Mouse (Mus musculus): ENCODE measurements around the gene Nsd2. TPM values are rescaled to one million over a fixed set of nuclear protein-coding genes. Genes with fewer than 3 reads are reported as not detected.

The Nsd2 gene
- polyA plus RNA-seq (2015; fragmentation: Nextera tagmentation; extraction: Ambion mirVana), result 35.8 and 37.6 TPM in 2 replicates

DNA sequence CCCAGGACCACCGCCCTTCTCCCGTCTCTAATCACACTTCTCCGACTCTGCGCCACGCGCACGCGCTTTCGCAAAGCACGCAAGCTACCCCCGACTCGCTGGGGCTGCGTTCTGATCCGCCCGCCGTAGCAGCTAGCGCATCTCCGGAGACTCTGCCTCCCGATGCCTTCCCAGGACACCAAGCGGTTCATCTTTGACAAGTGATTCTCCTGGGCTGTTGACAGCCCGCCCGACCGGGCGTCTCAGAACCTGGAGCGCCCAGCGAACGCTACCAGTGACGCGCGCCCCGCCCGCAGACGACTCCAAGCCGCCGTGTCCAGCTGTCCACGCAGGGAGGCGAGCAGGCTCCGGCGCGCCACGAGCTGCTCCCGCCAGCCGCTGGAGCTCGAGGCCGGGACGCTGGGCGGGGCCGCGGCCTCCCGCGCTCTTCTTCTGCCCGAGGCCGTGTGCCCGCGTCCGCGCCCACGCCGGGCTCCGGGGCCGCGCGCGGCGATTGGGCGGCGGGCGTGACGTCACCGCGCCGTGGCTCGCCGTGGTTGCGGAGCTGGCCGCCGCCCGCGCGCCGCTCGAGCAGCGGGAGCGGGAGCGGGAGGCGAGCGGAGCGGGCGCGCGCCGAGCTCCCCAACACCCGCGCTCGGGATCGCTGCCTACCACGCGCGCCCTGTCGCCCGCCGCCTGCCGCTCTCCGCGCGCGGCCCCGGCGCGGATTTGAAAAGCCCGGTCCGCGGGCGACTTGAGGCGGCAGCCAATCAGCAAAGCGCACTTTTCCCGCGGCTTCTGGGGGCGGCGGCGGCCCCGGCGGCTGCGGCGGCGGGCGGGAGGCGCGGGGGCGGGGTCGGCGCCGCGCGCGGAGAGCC, at the start of gene Nsd2:
Gene Nsd2 (plus strand): TSS at position 850 of the 857 bp plus-strand sequence.
- peak; percentile 91 for ATAC-seq (ENCODE audit: insufficient number of reproducible peaks, low FRiP score, low TSS enrichment, low read depth)
- Histone ChIP-seq H3K9ac (peak within 1 kb of the TSS; percentile 94), H3K4me2 (replicated peaks) (peak within 1 kb of the TSS; percentile 81)

DNA sequence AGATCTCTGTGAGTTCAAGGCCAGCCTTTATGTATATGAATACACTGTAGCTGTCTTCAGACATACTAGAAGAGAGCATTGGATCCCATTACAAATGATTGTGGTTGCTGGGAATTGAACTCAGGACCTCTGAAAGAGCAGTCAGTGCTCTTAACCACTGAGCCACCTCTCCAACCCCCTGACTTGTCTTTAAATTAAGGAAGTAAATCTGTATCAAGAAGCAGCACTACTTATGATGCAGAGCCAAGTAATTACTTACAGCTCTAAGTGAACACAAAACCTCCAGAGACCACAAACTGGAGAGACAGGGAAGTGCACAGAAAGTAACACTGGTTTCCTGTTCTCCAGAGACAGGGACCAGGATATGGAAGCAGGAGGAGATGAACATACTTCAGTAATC, 43.3 kb upstream of the Nsd2 start:
- Histone ChIP-seq H3K27me3 (no peaks in the 10 kb centered on the region), H3K9ac (no peak overlapping the region), H3K4me2 (replicated peaks) (no peak overlapping the region), H3K4me1 (peaks cover 9% of the 10 kb centered on the region), H3K27ac (replicated peaks) (no peak overlapping the region), H3K9me3 (replicated peaks) (no peaks in the 10 kb centered on the region), H3K36me3 (peaks cover 34% of the 10 kb centered on the region), H3K4me3 (replicated peaks) (no peak overlapping the region)
- no peak for ATAC-seq (ENCODE audit: insufficient number of reproducible peaks, low FRiP score, low TSS enrichment, low read depth)

More for the DNA sequence above, at the start of gene Nsd2:
- WGBS, result under 1% methylated on average over 111 of the region's 136 CpGs
- Histone ChIP-seq H3K27ac (replicated peaks) (peak within 1 kb of the TSS; percentile 94), H3K4me3 (replicated peaks) (peak within 1 kb of the TSS; percentile 99), H3K27me3 (no peaks in the 10 kb centered on the region), H3K4me1 (peaks cover 24% of the 10 kb centered on the region), H3K36me3 (no peaks in the 10 kb centered on the region), H3K9me3 (replicated peaks) (no peaks in the 10 kb centered on the region)

DNA sequence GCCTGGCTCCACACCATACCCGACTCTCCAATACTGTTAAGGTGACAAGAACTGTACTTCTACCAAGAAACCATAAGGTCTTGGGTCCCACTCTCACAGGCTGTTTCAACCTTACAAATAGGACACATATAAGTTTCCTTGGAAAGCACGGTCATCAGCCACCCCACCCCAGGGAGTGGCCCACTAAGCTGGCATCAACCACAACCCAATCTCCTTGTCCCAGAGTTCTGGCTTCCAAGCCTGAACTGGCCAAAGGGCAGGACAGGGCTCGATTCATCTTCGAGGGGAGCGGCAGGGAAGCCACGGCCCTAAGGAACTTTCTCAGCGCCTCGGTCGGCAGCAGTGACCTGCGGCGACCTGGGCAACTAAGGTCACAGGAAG, 38.6 kb upstream of the Nsd2 start:
- Histone ChIP-seq H3K27ac (replicated peaks) (peak overlapping the region; percentile 79), H3K27me3 (no peaks in the 10 kb centered on the region), H3K4me1 (peaks cover 17% of the 10 kb centered on the region), H3K36me3 (peaks cover 9% of the 10 kb centered on the region), H3K4me3 (replicated peaks) (peak overlapping the region; percentile 70), H3K9ac (peak overlapping the region; percentile 54), H3K4me2 (replicated peaks) (peak overlapping the region; percentile 81), H3K9me3 (replicated peaks) (no peaks in the 10 kb centered on the region)
- WGBS, result 4% methylated on average over 11 of the region's 11 CpGs
- no peak for ATAC-seq (ENCODE audit: insufficient number of reproducible peaks, low FRiP score, low TSS enrichment, low read depth)

DNA sequence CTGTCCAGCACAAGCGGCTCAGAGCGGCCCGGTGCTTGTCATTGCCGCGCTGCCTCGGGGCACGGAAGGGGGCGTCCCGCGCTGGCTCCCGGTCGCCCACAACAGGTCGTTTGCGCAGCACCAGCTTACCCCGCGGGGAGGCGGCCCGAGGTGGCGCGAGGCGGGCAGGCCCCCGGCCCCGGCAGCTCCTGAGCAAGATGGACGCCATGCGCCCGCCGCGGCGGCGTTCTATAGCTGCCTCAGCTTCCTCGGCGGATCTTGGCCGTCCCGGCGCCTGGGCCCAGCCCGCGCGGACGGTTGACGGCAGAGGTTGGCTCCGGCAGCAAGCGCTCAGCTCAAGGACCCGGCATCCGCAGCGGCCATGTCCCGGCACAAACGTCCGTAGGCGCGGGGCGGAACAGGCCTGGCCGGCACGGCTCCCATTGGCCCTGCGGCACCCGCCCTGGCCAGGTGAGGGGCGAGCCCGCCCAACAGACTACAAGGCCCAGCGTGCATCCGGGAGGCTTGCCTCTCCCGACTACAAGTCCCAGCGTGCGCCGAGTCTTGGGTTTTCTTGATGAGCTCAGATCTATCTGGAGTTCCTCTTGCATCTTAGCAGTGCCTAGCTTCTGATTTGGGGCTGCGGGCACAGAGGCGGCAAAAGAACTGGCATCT, 38.1 kb upstream of the Nsd2 start, which contains the start of gene Letm1:
Gene Letm1 (minus strand): TSS at position 473 of the 654 bp plus-strand sequence.
- no peaks in the 10 kb centered on the region for H3K27me3 ChIP-seq
- no peaks in the 10 kb centered on the region for H3K9me3 ChIP-seq (replicated peaks)
- peak; percentile 100 for ATAC-seq (ENCODE audit: insufficient number of reproducible peaks, low FRiP score, low TSS enrichment, low read depth)
- peak within 1 kb of the TSS; percentile 79 for H3K27ac ChIP-seq (replicated peaks)
- H3K36me3 ChIP-seq, result peaks cover 5% of the 10 kb centered on the region
- under 1% methylated on average over 65 of the region's 65 CpGs for WGBS
- peak within 1 kb of the TSS; percentile 54 for H3K9ac ChIP-seq
- H3K4me1 ChIP-seq, result peaks cover 17% of the 10 kb centered on the region
- peak within 1 kb of the TSS; percentile 81 for H3K4me2 ChIP-seq (replicated peaks)
- peak within 1 kb of the TSS; percentile 70 for H3K4me3 ChIP-seq (replicated peaks)

DNA sequence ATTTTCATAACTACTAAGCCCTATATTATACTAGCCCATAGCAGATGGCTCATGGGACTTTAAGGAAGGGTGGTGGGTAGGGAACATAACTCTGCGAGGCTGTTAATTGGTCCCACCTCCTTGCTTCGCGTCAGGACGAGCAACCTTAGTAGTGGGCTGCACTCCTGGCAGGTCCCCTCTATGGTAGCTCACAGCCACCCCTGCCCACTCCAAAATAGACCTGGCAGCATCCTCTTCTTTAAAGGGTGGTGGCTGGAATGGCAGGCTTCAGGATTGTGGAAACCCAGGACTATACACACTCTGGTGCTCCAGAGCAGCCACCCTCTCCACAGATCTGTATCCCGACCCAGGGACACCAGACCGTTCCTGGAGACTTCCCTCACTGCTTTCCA, 37.5 kb upstream of the Nsd2 start:
- 8% methylated on average over 6 of the region's 6 CpGs for WGBS
- ATAC-seq (ENCODE audit: insufficient number of reproducible peaks, low FRiP score, low TSS enrichment, low read depth), result peak; percentile 20; the same call in 1 of the 2 replicates
- Histone ChIP-seq H3K4me1 (peaks cover 17% of the 10 kb centered on the region), H3K9ac (peak overlapping the region; percentile 48), H3K36me3 (peaks cover under 1% of the 10 kb centered on the region; the same call in 1 of the 2 replicates), H3K27me3 (no peaks in the 10 kb centered on the region), H3K9me3 (replicated peaks) (no peaks in the 10 kb centered on the region), H3K4me2 (replicated peaks) (peak overlapping the region; percentile 81), H3K27ac (replicated peaks) (peak overlapping the region; percentile 28; the same call in 1 of the 2 replicates), H3K4me3 (replicated peaks) (peak overlapping the region; percentile 70)

DNA sequence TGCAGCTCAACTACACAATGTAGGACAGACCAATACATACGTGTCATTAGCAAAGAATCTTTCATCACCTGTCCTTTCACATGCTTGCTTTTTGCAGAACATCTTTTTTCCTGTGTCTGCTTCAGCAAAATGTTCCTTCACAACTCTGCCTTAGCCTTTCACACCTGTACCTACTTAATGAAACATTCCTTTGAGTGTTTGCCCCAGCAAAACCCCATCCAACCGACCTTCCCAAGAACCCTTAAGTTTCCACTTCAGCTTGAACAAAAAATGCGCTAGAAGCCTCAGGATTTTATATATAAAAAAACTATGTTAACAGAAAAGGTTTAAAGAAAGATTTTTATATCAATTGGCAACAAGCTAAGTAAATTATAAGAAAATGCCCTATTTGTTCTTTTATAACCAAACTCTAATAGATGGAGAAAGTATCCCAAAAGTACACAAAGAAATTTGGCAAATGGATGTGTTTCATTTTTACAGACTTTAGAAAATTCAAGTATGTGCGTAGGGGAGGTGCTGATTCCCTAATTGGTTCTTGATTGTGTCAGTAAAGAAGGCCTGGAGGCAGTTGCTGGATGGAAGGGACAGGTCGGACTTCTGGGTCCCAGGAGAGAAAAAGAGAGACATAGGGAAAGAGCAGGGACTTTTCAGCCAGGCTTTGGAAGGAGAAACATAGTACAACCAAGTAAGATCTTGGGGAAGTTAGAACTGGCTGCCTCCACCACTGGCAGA, 28.4 kb upstream of the Nsd2 start:
- Histone ChIP-seq H3K9ac (no peak overlapping the region), H3K9me3 (replicated peaks) (no peaks in the 10 kb centered on the region), H3K4me1 (no peaks in the 10 kb centered on the region), H3K27me3 (no peaks in the 10 kb centered on the region), H3K27ac (replicated peaks) (no peak overlapping the region), H3K36me3 (no peaks in the 10 kb centered on the region), H3K4me3 (replicated peaks) (no peak overlapping the region), H3K4me2 (replicated peaks) (no peak overlapping the region)
- ATAC-seq (ENCODE audit: insufficient number of reproducible peaks, low FRiP score, low TSS enrichment, low read depth), result no peak
- WGBS, result 65% methylated on average over 5 of the region's 5 CpGs

DNA sequence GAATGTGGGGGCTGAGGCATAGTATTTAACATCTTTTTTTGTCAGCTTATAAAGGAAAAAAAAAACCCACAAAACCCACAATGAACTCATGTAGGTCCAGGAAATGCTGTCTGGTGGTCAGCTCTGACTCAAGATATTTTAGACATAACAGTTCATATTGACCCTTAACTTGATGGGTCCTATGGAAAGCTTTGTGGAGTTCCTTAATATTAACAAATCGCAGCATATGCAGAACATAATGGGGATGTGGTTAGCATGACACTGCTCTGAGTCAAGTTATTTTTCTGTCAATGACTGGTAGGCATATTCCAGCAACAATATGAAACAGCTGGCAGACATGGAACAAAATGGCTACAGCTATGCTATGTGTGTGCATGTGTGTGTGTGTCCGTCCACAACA, 17.2 kb upstream of the Nsd2 start:
- no peak for ATAC-seq (ENCODE audit: insufficient number of reproducible peaks, low FRiP score, low TSS enrichment, low read depth)
- H3K36me3 ChIP-seq, result no peaks in the 10 kb centered on the region
- WGBS, result 66% methylated on average over 2 of the region's 2 CpGs
- no peak overlapping the region for H3K27ac ChIP-seq (replicated peaks)
- H3K9me3 ChIP-seq (replicated peaks), result peaks cover 6% of the 10 kb centered on the region; the same call in 1 of the 2 replicates
- no peak overlapping the region for H3K4me2 ChIP-seq (replicated peaks)
- H3K4me1 ChIP-seq, result no peaks in the 10 kb centered on the region
- H3K4me3 ChIP-seq (replicated peaks), result no peak overlapping the region
- no peak overlapping the region for H3K9ac ChIP-seq
- no peaks in the 10 kb centered on the region for H3K27me3 ChIP-seq

DNA sequence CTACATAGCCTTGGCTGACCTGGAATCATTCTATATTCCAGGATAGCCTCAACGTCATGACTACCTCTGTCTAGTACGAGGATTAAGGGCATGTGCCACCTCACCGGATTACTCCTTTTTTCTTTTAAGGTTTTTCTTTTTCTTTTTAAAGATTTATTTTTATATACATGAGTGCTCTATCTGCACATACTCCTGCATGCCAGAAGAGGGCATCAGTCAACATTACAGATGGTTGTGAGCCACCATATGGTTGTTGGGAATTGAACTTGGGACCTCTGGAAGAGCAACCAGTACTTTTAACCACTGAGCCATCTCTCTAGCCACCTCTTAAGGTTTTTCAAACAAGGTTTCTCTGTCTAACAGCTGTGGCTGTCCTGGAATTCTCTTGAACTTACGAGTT, 9.0 kb upstream of the Nsd2 start:
- no peak overlapping the region for H3K9ac ChIP-seq
- H3K27ac ChIP-seq (replicated peaks), result no peak overlapping the region
- H3K4me3 ChIP-seq (replicated peaks), result no peak overlapping the region
- WGBS, result 81% methylated on average over 4 of the region's 4 CpGs
- H3K4me1 ChIP-seq, result no peaks in the 10 kb centered on the region
- no peaks in the 10 kb centered on the region for H3K9me3 ChIP-seq (replicated peaks)
- H3K36me3 ChIP-seq, result no peaks in the 10 kb centered on the region
- no peaks in the 10 kb centered on the region for H3K27me3 ChIP-seq
- ATAC-seq (ENCODE audit: insufficient number of reproducible peaks, low FRiP score, low TSS enrichment, low read depth), result no peak
- H3K4me2 ChIP-seq (replicated peaks), result no peak overlapping the region

DNA sequence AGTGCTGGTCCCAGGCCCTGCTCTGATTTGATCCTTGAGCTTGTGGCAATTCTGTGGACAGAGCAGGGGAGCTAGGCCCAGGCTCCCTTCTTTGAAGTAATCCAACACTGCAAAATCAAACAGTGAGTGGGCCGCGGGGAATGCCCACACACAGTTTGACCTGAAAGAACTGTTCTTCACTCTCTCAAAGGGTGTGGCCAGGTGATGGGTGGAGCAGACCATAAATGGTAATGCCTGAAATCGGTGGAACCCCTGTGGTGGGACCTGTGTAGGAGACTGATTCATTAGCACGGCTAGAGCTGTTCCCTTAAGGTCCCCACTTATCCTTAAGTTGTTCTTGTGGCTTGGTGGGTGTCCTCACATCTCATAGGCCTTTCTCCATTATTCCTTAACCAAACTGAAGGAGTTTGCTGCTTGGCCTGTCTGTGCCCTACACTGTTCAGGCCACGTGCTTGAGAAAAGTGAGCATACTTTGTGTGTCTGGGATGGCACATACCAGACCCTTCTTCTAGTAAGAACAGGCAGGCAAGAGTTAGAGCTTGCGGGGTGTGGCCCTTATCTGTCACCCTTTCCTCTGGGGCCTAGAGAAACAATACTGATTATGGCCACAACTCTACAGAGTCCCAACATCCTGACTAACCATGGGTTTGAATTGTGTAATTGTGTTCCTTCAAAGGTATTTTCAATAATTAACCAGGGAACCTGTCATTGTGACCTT, 4.4 kb upstream of the Nsd2 start:
- ATAC-seq (ENCODE audit: insufficient number of reproducible peaks, low FRiP score, low TSS enrichment, low read depth), result no peak
- H3K4me2 ChIP-seq (replicated peaks), result no peak overlapping the region
- peaks cover 12% of the 10 kb centered on the region for H3K4me1 ChIP-seq
- no peak overlapping the region for H3K9ac ChIP-seq
- 73% methylated on average over 6 of the region's 6 CpGs for WGBS
- H3K36me3 ChIP-seq, result no peaks in the 10 kb centered on the region
- no peaks in the 10 kb centered on the region for H3K27me3 ChIP-seq
- H3K9me3 ChIP-seq (replicated peaks), result no peaks in the 10 kb centered on the region
- no peak overlapping the region for H3K27ac ChIP-seq (replicated peaks)
- no peak overlapping the region for H3K4me3 ChIP-seq (replicated peaks)

DNA sequence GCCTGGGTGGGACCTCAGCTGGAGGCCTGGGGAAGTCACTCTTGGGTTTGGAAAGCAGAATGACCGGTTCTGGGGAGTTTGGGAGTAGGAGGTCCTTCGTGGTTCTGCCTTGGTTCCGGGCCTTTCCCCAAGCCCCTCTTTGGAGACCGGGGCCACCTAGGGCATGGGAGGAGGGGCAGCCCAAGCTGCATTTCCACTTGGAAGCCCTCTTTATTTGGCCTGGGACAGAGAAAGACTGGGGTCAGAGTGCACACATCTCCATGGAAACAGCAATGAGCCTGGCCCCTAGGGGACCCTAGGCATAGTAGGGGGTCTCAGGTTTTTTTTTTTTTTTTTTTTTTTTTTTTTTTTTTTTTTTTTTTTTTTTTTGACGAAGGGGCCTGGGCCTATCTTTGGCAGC, 2.4 kb upstream of the Nsd2 start:
- no peak overlapping the region for H3K27ac ChIP-seq (replicated peaks)
- peaks cover 22% of the 10 kb centered on the region for H3K4me1 ChIP-seq
- 20% methylated on average over 5 of the region's 5 CpGs for WGBS
- H3K27me3 ChIP-seq, result no peaks in the 10 kb centered on the region
- no peaks in the 10 kb centered on the region for H3K36me3 ChIP-seq
- H3K9me3 ChIP-seq (replicated peaks), result no peaks in the 10 kb centered on the region
- no peak for ATAC-seq (ENCODE audit: insufficient number of reproducible peaks, low FRiP score, low TSS enrichment, low read depth)
- H3K4me3 ChIP-seq (replicated peaks), result no peak overlapping the region
- no peak overlapping the region for H3K4me2 ChIP-seq (replicated peaks)
- H3K9ac ChIP-seq, result no peak overlapping the region

Measured in embryonic facial prominence, embryonic 15.5 days (tissue).